Mouse (Mus musculus): Measurements from ENCODE around the gene Cyp2c68. TPM values are rescaled to one million over a fixed set of nuclear protein-coding genes. Genes with fewer than 3 reads are reported as not detected.
"Not testable (repeated sequence)": the region's sequence is repeated elsewhere in the genome, so short reads cannot be mapped to it uniquely, and the experiment has no call there.

The Cyp2c68 gene
- not detected in 2 replicates for total RNA-seq (2012; rRNA removed)

DNA sequence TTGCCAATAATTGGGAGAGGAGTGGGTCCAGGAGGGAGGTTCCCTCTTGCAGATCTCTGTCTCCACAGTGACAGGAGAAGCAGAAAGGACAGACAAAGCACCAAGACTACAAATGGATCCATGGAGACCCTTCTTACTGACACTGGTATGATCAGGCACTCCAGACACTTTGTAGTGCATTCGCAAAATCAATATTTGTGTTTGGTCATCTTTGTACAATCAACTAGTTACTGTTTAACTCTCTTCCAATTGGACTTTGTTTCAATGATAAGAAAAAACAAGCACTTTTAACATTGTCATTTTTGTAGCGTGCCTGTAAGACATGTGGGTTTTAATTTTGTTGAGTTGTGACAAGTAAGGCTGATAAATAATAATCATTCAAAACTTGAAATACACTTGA lies at the start of gene Cyp2c68:
Cyp2c68 (minus strand) TSS at position 135 of the 400 bp plus-strand sequence.
- Histone ChIP-seq H3K36me3 (ENCODE audit: control insufficient read depth, insufficient read depth, low read length, poor library complexity, severe bottlenecking) (no peaks in the 10 kb centered on the region), H3K9me3 (ENCODE audit: control insufficient read depth, insufficient read depth, low read depth, low read length) (peaks cover 3% of the 10 kb centered on the region; the same call in 1 of the 2 replicates), H3K27ac (ENCODE audit: insufficient read depth, low read depth, low read length, poor library complexity, severe bottlenecking) (no peak within 1 kb of the TSS), H3K4me3 (ENCODE audit: insufficient read depth in 1 of 2, low read depth in 1 of 2, low read length in 2 of 2, poor library complexity in 1 of 2, severe bottlenecking in 1 of 2) (no peak within 1 kb of the TSS), H3K4me1 (ENCODE audit: control insufficient read depth in 2 of 2, insufficient read depth in 2 of 2, low read length in 2 of 2, poor library complexity in 1 of 2) (no peaks in the 10 kb centered on the region), H3K9ac (ENCODE audit: insufficient read depth, low read depth, low read length, poor library complexity, severe bottlenecking) (no peak within 1 kb of the TSS)
- in situ Hi-C loops (cut with MboI; ENCODE audit: low sequenced_read_pairs in 2 of 2, unreplicated experiment in 2 of 2): no loop called here
- no peak for DNase-seq (ENCODE audit: low read depth, low spot score)
- TF ChIP-seq MAFK (IDR thresholded peaks at IDR 0.05; ENCODE audit: insufficient read depth, low read depth, low read length) (no peak), CHD2 (IDR thresholded peaks at IDR 0.05; ENCODE audit: low read depth, low read length) (no peak), HCFC1 (IDR thresholded peaks at IDR 0.05; ENCODE audit: borderline replicate concordance, insufficient read depth, low read length) (no peak), ZC3H11A (IDR thresholded peaks at IDR 0.05; ENCODE audit: borderline replicate concordance, low read depth, low read length) (no peak), ZNF384 (IDR thresholded peaks at IDR 0.05; ENCODE audit: low read depth, low read length) (no peak)

DNA sequence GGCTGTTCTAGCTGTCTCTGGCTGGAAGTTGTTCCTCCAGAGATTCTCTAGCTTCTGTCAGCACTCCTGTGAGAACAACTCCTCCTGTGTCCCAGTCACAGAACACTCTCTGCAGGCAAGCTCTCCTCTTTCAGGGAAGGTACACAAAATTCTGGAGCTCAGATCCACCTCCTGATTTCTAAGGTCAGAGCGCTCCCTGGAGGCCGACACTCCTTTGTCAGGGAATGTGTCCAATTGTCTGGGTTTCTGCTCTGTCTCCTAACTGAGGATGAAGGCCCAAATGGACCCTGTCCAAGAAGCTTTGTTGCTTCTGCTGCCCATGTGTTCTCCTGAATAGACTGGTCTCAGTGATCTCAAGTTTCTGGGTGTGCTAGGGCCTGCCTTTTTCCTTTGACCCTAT lies 44.6 kb upstream of the Cyp2c68 start:
- DNase-seq (ENCODE audit: low read depth, low spot score); H3K27ac ChIP-seq (ENCODE audit: insufficient read depth, low read depth, low read length, poor library complexity, severe bottlenecking); H3K9me3 ChIP-seq (ENCODE audit: control insufficient read depth, insufficient read depth, low read depth, low read length); in situ Hi-C loops (cut with MboI; ENCODE audit: low sequenced_read_pairs in 2 of 2, unreplicated experiment in 2 of 2); H3K36me3 ChIP-seq (ENCODE audit: control insufficient read depth, insufficient read depth, low read length, poor library complexity, severe bottlenecking); H3K9ac ChIP-seq (ENCODE audit: insufficient read depth, low read depth, low read length, poor library complexity, severe bottlenecking); H3K4me1 ChIP-seq (ENCODE audit: control insufficient read depth in 2 of 2, insufficient read depth in 2 of 2, low read length in 2 of 2, poor library complexity in 1 of 2); H3K4me3 ChIP-seq (ENCODE audit: insufficient read depth in 1 of 2, low read depth in 1 of 2, low read length in 2 of 2, poor library complexity in 1 of 2, severe bottlenecking in 1 of 2): not testable (repeated sequence)

DNA sequence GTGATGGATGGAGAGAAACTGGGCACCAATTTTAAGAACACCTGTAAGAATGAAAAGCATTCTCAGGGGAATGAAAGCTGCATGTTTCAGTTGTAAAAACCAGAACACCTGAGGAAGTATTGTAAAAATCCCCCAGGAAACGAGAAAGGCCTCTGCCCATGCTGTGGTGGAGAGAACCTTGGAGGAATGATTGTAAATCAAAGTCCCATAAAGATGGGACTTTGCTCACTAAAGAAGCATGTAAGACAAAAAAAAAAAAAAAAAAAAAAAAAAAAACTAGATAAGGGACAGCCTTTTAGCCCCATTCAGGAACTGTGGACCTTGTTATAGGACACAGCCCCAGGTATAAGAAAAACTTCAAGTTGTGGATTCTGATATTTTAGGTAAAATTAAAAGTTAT lies 4.5 kb upstream of the Cyp2c68 start:
- Histone ChIP-seq H3K4me3 (ENCODE audit: insufficient read depth in 1 of 2, low read depth in 1 of 2, low read length in 2 of 2, poor library complexity in 1 of 2, severe bottlenecking in 1 of 2) (no peak overlapping the region), H3K27ac (ENCODE audit: insufficient read depth, low read depth, low read length, poor library complexity, severe bottlenecking) (no peak overlapping the region), H3K9me3 (ENCODE audit: control insufficient read depth, insufficient read depth, low read depth, low read length) (peaks cover 3% of the 10 kb centered on the region; the same call in 1 of the 2 replicates), H3K4me1 (ENCODE audit: control insufficient read depth in 2 of 2, insufficient read depth in 2 of 2, low read length in 2 of 2, poor library complexity in 1 of 2) (no peaks in the 10 kb centered on the region), H3K36me3 (ENCODE audit: control insufficient read depth, insufficient read depth, low read length, poor library complexity, severe bottlenecking) (no peaks in the 10 kb centered on the region), H3K9ac (ENCODE audit: insufficient read depth, low read depth, low read length, poor library complexity, severe bottlenecking) (no peak overlapping the region)
- in situ Hi-C loops (cut with MboI; ENCODE audit: low sequenced_read_pairs in 2 of 2, unreplicated experiment in 2 of 2): no loop called here
- no peak for TF ChIP-seq ZC3H11A (IDR thresholded peaks at IDR 0.05; ENCODE audit: borderline replicate concordance, low read depth, low read length)
- no peak for TF ChIP-seq ZNF384 (IDR thresholded peaks at IDR 0.05; ENCODE audit: low read depth, low read length)
- TF ChIP-seq MAFK (IDR thresholded peaks at IDR 0.05; ENCODE audit: insufficient read depth, low read depth, low read length): no peak
- TF ChIP-seq HCFC1 (IDR thresholded peaks at IDR 0.05; ENCODE audit: borderline replicate concordance, insufficient read depth, low read length): no peak
- no peak for TF ChIP-seq CHD2 (IDR thresholded peaks at IDR 0.05; ENCODE audit: low read depth, low read length)
- DNase-seq (ENCODE audit: low read depth, low spot score): no peak

DNA sequence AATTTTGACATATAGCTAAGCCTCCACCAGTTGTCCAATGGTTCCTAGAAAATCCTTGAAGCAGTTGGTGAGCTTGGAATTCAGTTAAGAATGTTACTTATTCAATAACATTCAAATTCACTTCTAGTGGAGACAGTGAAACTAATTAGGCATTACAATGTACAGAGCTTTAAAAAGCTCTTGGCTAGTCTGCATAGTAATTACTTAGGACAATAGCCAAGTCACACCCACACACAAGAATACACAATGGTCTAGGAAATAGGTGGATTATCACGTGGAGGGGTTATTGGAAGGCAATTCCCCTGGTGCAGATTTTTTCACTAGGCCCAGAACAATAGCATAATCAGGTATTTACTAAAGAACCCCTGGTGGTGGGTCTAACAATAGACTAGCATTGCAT lies 3.5 kb upstream of the Cyp2c68 start:
- H3K4me1 ChIP-seq (ENCODE audit: control insufficient read depth in 2 of 2, insufficient read depth in 2 of 2, low read length in 2 of 2, poor library complexity in 1 of 2); H3K36me3 ChIP-seq (ENCODE audit: control insufficient read depth, insufficient read depth, low read length, poor library complexity, severe bottlenecking); DNase-seq (ENCODE audit: low read depth, low spot score); in situ Hi-C loops (cut with MboI; ENCODE audit: low sequenced_read_pairs in 2 of 2, unreplicated experiment in 2 of 2); H3K9ac ChIP-seq (ENCODE audit: insufficient read depth, low read depth, low read length, poor library complexity, severe bottlenecking); H3K9me3 ChIP-seq (ENCODE audit: control insufficient read depth, insufficient read depth, low read depth, low read length); H3K27ac ChIP-seq (ENCODE audit: insufficient read depth, low read depth, low read length, poor library complexity, severe bottlenecking); H3K4me3 ChIP-seq (ENCODE audit: insufficient read depth in 1 of 2, low read depth in 1 of 2, low read length in 2 of 2, poor library complexity in 1 of 2, severe bottlenecking in 1 of 2): not testable (repeated sequence)

DNA sequence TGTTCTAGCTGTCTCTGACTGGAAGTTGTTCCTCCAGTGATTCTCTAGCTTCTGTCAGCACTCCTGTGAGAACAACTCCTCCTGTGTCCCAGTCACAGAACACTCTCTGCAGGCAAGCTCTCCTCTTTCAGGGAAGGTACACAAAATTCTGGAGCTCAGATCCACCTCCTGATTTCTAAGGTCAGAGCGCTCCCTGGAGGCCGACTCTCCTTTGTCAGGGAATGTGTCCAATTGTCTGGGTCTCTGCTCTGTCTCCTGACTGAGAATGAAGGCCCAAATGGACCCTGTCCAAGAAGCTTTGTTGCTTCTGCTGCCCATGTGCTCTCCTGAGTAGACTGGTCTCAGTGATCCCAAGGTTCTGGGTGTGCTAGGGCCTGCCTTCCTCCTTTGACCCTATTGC lies 29.7 kb downstream of the Cyp2c68 start:
- not testable (repeated sequence) for H3K4me1 ChIP-seq (ENCODE audit: control insufficient read depth in 2 of 2, insufficient read depth in 2 of 2, low read length in 2 of 2, poor library complexity in 1 of 2); H3K9ac ChIP-seq (ENCODE audit: insufficient read depth, low read depth, low read length, poor library complexity, severe bottlenecking); H3K9me3 ChIP-seq (ENCODE audit: control insufficient read depth, insufficient read depth, low read depth, low read length); H3K27ac ChIP-seq (ENCODE audit: insufficient read depth, low read depth, low read length, poor library complexity, severe bottlenecking); DNase-seq (ENCODE audit: low read depth, low spot score); H3K4me3 ChIP-seq (ENCODE audit: insufficient read depth in 1 of 2, low read depth in 1 of 2, low read length in 2 of 2, poor library complexity in 1 of 2, severe bottlenecking in 1 of 2); H3K36me3 ChIP-seq (ENCODE audit: control insufficient read depth, insufficient read depth, low read length, poor library complexity, severe bottlenecking)
- in situ Hi-C loops (cut with MboI; ENCODE audit: low sequenced_read_pairs in 2 of 2, unreplicated experiment in 2 of 2): loop anchor here in 1 of 2 experiments (10.0 kb wide), 1 partner anchor 726 kb away; no protein-coding TSS in a partner anchor

DNA sequence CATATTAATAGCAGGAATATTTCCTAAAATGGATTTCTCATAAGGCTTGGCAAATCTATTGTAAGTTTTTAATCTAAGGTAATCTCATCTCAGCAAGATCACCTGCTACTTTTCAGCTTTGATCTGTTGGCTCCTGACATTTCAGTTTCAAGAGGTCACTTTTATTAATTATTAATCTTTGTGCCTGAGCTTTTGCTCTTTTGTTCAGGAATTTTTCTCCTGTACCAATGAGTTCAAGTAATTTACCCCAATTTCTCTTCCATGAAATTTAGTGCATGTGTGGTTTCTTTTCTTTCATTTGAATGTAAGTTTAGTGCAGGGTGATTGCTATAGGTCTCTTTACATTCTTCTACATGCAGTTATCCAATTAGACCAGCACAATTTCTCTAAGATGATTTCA lies 75.2 kb downstream of the Cyp2c68 start:
- H3K4me3 ChIP-seq (ENCODE audit: insufficient read depth in 1 of 2, low read depth in 1 of 2, low read length in 2 of 2, poor library complexity in 1 of 2, severe bottlenecking in 1 of 2); in situ Hi-C loops (cut with MboI; ENCODE audit: low sequenced_read_pairs in 2 of 2, unreplicated experiment in 2 of 2); H3K27ac ChIP-seq (ENCODE audit: insufficient read depth, low read depth, low read length, poor library complexity, severe bottlenecking); H3K9ac ChIP-seq (ENCODE audit: insufficient read depth, low read depth, low read length, poor library complexity, severe bottlenecking); H3K4me1 ChIP-seq (ENCODE audit: control insufficient read depth in 2 of 2, insufficient read depth in 2 of 2, low read length in 2 of 2, poor library complexity in 1 of 2); H3K36me3 ChIP-seq (ENCODE audit: control insufficient read depth, insufficient read depth, low read length, poor library complexity, severe bottlenecking); H3K9me3 ChIP-seq (ENCODE audit: control insufficient read depth, insufficient read depth, low read depth, low read length); DNase-seq (ENCODE audit: low read depth, low spot score): not testable (repeated sequence)
